ENCODE assay signal across 20 mouse cellular contexts in genomic region chr13:69373101-69373815, GRCm38 (mm10).
A peak's percentile ranks its signal among the peaks of the same experiment; 100 is the strongest.
DNase-seq lines count a peak whose midpoint lies in the region; ATAC-seq and TF ChIP-seq lines count a peak whose summit lies in the region.
"Had no signal": no experiment of that assay in that cellular context is flagged by ENCODE, and none has a peak within 500 bp of the region (broad histone marks: within the 10 kb centered on the region; RNA-seq: fewer than 3 reads in every experiment).

No protein-coding gene starts in this region.

- 79% methylated on average over 6 of the region's 6 CpGs for WGBS in hindbrain, embryonic 11.5 days
- WGBS in hindbrain, embryonic 12.5 days = 83% methylated on average over 6 of the region's 6 CpGs
- 69% methylated on average over 6 of the region's 6 CpGs for WGBS in hindbrain, embryonic 16.5 days
- 71% methylated on average over 6 of the region's 6 CpGs for whole genome bisulfite sequencing in midbrain, postnatal 0 days

- DNase-seq in hindbrain, embryonic 11.5 days (ENCODE audit: low spot score) = no peak
- DNase-seq in right cerebral cortex, adult 18-20 months = peak; percentile 23
- no peak for DNase-seq in right cerebral cortex, postnatal 14 days
- peak; percentile 26 for DNase-seq in midbrain, postnatal 0 days (ENCODE audit: low spot score)
- no peak for DNase-seq in adrenal gland, adult 2 months
- no peak for DNase-seq in urinary bladder, postnatal 4 days (ENCODE audit: low spot score in 2 of 2)
- DNase-seq: B cell, adult 2 months; cerebellum, postnatal 10 days; gastrocnemius, postnatal 14 days; heart, adult 2 months; kidney, adult 2 months; kidney, postnatal 10 days; lung, embryonic 14.5 days; lung, postnatal 4 days; thymus, postnatal 25 days had no signal

- ATAC-seq in hindbrain, embryonic 11.5 days (ENCODE audit: low FRiP score) = peak; percentile 30; the same call in 1 of the 2 replicates
- ATAC-seq in hindbrain, embryonic 12.5 days (ENCODE audit: low FRiP score) = no peak
- peak; percentile 70 for ATAC-seq in hindbrain, embryonic 16.5 days
- ATAC-seq in midbrain, postnatal 0 days (ENCODE audit: low FRiP score) = peak; percentile 44; the same call in 1 of the 2 replicates
- ATAC-seq: forebrain, embryonic 15.5 days; liver, embryonic 12.5 days had no signal

- TF ChIP-seq CTCF in midbrain, postnatal 0 days (IDR thresholded peaks at IDR 0.05) = peak; percentile 7; the same call in 1 of the 2 replicates

- H3K27ac ChIP-seq in hindbrain, embryonic 11.5 days (ENCODE audit: low read depth, low read length) = no peak overlapping the region
- no peak overlapping the region for H3K27ac ChIP-seq in hindbrain, embryonic 12.5 days
- H3K27ac ChIP-seq in hindbrain, embryonic 16.5 days (ENCODE audit: low read depth, low read length) = no peak overlapping the region
- no peak overlapping the region for H3K27ac ChIP-seq in midbrain, postnatal 0 days (ENCODE audit: low read depth, low read length)
- H3K27ac ChIP-seq: embryonic facial prominence, embryonic 13.5 days; forebrain, embryonic 15.5 days; heart, adult 2 months; liver, embryonic 12.5 days had no signal

- no peaks in the 10 kb centered on the region for H3K9me3 ChIP-seq in hindbrain, embryonic 11.5 days (ENCODE audit: control insufficient read depth, low read length)
- no peaks in the 10 kb centered on the region; the same call in 1 of the 2 replicates for H3K9me3 ChIP-seq in hindbrain, embryonic 12.5 days (replicated peaks)
- no peaks in the 10 kb centered on the region for H3K9me3 ChIP-seq in hindbrain, embryonic 16.5 days (ENCODE audit: control insufficient read depth, low read length)
- H3K9me3 ChIP-seq in midbrain, postnatal 0 days (ENCODE audit: low read length) = no peaks in the 10 kb centered on the region
- H3K9me3 ChIP-seq: embryonic facial prominence, embryonic 13.5 days; forebrain, embryonic 15.5 days had no signal

- H3K9ac ChIP-seq in hindbrain, embryonic 11.5 days (ENCODE audit: low read depth, low read length) = no peak overlapping the region
- H3K9ac ChIP-seq in hindbrain, embryonic 12.5 days = no peak overlapping the region
- H3K9ac ChIP-seq in hindbrain, embryonic 16.5 days (ENCODE audit: low read depth, low read length) = no peak overlapping the region
- H3K9ac ChIP-seq in midbrain, postnatal 0 days (replicated peaks; ENCODE audit: low read length, poor library complexity, severe bottlenecking) = no peak overlapping the region
- H3K9ac ChIP-seq: embryonic facial prominence, embryonic 13.5 days; forebrain, embryonic 15.5 days; liver, embryonic 12.5 days; lung, embryonic 14.5 days had no signal

- H3K4me2 ChIP-seq in hindbrain, embryonic 11.5 days (replicated peaks; ENCODE audit: low read depth, low read length) = no peak overlapping the region
- H3K4me2 ChIP-seq in hindbrain, embryonic 12.5 days (replicated peaks) = no peak overlapping the region
- H3K4me2 ChIP-seq in hindbrain, embryonic 16.5 days (ENCODE audit: low read length) = no peak overlapping the region
- H3K4me2 ChIP-seq in midbrain, postnatal 0 days (ENCODE audit: low read depth, low read length, poor library complexity, severe bottlenecking) = no peak overlapping the region
- H3K4me2 ChIP-seq: embryonic facial prominence, embryonic 13.5 days; forebrain, embryonic 15.5 days; liver, embryonic 12.5 days; lung, embryonic 14.5 days had no signal

- H3K27me3 ChIP-seq in hindbrain, embryonic 11.5 days (ENCODE audit: control insufficient read depth, insufficient read depth, low read length) = no peaks in the 10 kb centered on the region
- no peaks in the 10 kb centered on the region for H3K27me3 ChIP-seq in hindbrain, embryonic 12.5 days
- H3K27me3 ChIP-seq in hindbrain, embryonic 16.5 days (replicated peaks; ENCODE audit: control insufficient read depth, insufficient read depth, low read length) = no peaks in the 10 kb centered on the region
- H3K27me3 ChIP-seq in midbrain, postnatal 0 days (ENCODE audit: insufficient read depth, low read length) = no peaks in the 10 kb centered on the region
- H3K27me3 ChIP-seq: embryonic facial prominence, embryonic 13.5 days; forebrain, embryonic 15.5 days; liver, embryonic 12.5 days had no signal

- H3K4me3 ChIP-seq in hindbrain, embryonic 11.5 days (ENCODE audit: low read depth, low read length) = no peak overlapping the region
- no peak overlapping the region for H3K4me3 ChIP-seq in hindbrain, embryonic 12.5 days
- no peak overlapping the region for H3K4me3 ChIP-seq in hindbrain, embryonic 16.5 days (ENCODE audit: low read length)
- no peak overlapping the region for H3K4me3 ChIP-seq in midbrain, postnatal 0 days (ENCODE audit: low read depth, low read length)
- H3K4me3 ChIP-seq: embryonic facial prominence, embryonic 13.5 days; forebrain, embryonic 15.5 days; heart, adult 2 months; liver, embryonic 12.5 days had no signal

- no peaks in the 10 kb centered on the region for H3K36me3 ChIP-seq in hindbrain, embryonic 11.5 days (ENCODE audit: control insufficient read depth, insufficient read depth, low read length)
- no peaks in the 10 kb centered on the region for H3K36me3 ChIP-seq in hindbrain, embryonic 12.5 days
- no peaks in the 10 kb centered on the region for H3K36me3 ChIP-seq in hindbrain, embryonic 16.5 days (ENCODE audit: control insufficient read depth, insufficient read depth, low read length)
- H3K36me3 ChIP-seq in midbrain, postnatal 0 days (ENCODE audit: insufficient read depth, low read length) = no peaks in the 10 kb centered on the region
- H3K36me3 ChIP-seq: embryonic facial prominence, embryonic 13.5 days; forebrain, embryonic 15.5 days; liver, embryonic 12.5 days had no signal

- no peaks in the 10 kb centered on the region for H3K4me1 ChIP-seq in hindbrain, embryonic 11.5 days (replicated peaks; ENCODE audit: control insufficient read depth, insufficient read depth, low read length)
- H3K4me1 ChIP-seq in hindbrain, embryonic 12.5 days = no peaks in the 10 kb centered on the region
- no peaks in the 10 kb centered on the region for H3K4me1 ChIP-seq in hindbrain, embryonic 16.5 days (ENCODE audit: control insufficient read depth, insufficient read depth, low read depth, low read length)
- peaks cover 6% of the 10 kb centered on the region; the same call in 1 of the 2 replicates for H3K4me1 ChIP-seq in midbrain, postnatal 0 days (ENCODE audit: insufficient read depth, low read length)
- H3K4me1 ChIP-seq: embryonic facial prominence, embryonic 13.5 days; forebrain, embryonic 15.5 days; liver, embryonic 12.5 days had no signal

Comparison
In these comparisons a context has a peak if more than half of its experiments do, and no peak if none do; other contexts are left out.
1. DNase-seq: peak in right cerebral cortex, adult 18-20 months (single experiment) and midbrain, postnatal 0 days (single experiment); none in hindbrain, embryonic 11.5 days (single experiment), right cerebral cortex, postnatal 14 days (single experiment), adrenal gland, adult 2 months (single experiment) and urinary bladder, postnatal 4 days (0 of 2).